Mouse (Mus musculus) adrenal gland, postnatal 14 days (tissue): Measurements from ENCODE around the gene Yjefn3. TPM values are rescaled to one million over a fixed set of nuclear protein-coding genes. Genes with fewer than 3 reads are reported as not detected.

ENCODE experiments used
- DNase-seq: peaks from one replicate; pipeline ENCODE4 v3.0.0; 2021; ENCODE audit warnings: mixed read lengths
- total RNA-seq: library from RNA; stranded (reverse); gene quantifications from 2 replicates; pipeline ENCODE4 v1.2.3, GENCODE M21; 2021

Gene Yjefn3
- total RNA-seq, 1 experiment from 2014 or later, result 6.7 TPM

DNA sequence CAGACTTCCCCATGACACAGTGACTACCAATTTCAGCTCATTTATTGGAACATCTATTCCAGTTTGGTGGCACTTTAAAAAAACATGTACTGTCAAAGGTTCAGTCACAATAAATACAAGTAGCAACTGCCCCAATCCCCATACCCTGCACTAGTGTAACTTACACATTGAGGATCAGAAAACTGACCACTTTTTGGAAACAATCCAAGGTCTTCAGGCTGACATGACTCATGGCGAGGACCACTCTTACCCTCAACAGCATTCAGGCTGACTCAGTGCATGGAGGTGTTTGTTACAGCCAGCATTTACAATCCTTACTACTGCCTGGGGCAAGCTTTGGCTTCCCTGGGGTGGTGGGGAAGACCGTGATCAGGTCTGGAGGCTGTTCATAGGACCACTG is 4.6 kb upstream of the Yjefn3 start:
- DNase-seq, result no peak

DNA sequence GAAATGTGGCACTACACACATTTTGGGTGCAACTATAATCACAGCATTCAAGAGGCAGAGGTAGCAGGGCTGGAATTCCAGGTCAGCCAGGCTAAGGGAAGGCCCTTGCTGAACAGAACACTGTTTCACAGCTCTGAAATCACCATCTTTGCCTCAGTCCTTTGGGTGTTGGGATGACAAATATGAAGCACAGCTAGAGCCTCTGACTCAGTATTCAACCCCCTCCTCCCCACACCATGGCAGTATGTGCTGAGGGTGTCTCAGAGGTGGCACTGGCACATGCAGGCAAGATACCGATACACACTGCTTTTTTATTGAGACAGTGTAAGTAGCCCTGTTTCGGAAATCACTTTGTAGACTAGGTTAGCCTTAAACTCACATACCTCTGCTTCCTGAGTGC is 3.7 kb upstream of the Yjefn3 start:
- no peak for DNase-seq

DNA sequence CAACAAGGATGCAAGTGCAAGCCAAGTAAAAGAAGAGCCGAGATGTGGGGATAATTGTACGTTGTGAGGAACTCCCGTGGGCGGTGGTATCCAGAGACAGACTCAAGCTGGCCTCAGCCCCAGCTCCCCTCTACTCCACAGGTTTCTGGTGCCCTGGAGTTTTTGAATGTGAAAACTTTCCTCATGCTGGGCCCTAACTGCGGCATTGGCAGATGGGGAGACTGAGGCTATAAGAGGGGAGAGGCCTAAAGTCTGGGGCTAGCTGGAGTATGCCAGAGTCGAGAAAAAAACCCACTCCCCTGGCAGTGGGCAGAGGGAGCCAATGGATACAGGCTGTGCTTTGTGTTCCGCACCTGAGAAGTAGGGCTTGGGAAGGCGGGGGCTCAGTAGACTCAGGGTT is 1.6 kb upstream of the Yjefn3 start:
- no peak for DNase-seq

DNA sequence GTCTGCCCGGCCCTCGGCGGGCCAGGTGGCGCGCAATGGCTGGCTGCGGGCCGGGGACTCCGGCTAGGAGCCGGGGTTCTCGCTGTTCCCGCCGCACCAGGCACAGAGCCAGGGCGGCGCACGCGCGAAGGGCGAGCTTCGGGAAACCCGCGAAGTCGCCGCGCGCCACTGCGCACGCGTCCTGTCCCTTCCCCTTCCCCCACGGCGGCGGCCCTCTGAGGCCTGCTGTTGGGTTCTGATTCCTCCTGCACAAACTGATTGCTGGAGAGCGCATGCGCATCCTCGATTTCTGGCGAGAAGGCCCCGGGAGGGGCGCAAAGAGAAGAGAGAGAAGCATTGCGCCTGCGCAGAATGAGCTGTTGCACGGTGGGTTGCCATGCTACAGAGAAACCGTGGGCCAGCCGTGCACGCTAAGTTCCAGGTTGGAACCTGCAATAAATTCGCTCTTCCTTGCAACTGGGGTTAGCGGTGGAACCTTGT is 591 bp upstream of the Yjefn3 start:
- DNase-seq, result peak; percentile 99

DNA sequence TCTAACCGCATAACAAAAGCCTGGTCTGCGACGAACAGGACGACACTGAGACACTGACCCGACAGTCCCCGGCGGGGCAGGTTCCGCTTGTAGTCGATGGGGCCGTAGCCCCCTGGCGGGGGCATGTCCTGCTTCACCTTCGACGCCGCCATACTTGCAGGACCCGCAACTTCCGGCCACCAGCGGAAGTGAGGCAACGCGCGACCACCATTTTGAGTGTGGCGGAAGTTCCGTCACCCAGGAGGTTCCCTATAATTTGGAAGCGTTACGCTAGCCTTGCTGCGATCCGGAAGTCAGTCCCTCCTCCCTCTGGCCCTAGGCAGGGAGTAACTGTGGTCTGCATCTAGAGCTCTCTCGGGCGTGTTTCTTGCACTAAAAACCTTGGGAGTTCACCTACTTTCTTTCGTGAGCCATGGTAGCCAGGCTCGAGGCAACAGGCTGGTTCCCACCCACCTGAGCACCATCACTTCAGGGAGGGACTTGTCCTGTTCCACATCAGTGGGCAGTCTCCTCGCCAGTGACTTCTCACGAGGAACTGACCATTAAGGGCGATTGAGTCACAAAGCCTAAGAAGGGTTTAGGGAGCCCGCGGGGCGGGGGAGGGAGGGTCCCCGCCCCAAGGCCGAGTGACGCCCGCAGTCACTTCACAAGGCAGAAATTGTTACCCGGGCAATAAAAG is 889 bp downstream of the Yjefn3 start:
- peak; percentile 97 for DNase-seq

DNA sequence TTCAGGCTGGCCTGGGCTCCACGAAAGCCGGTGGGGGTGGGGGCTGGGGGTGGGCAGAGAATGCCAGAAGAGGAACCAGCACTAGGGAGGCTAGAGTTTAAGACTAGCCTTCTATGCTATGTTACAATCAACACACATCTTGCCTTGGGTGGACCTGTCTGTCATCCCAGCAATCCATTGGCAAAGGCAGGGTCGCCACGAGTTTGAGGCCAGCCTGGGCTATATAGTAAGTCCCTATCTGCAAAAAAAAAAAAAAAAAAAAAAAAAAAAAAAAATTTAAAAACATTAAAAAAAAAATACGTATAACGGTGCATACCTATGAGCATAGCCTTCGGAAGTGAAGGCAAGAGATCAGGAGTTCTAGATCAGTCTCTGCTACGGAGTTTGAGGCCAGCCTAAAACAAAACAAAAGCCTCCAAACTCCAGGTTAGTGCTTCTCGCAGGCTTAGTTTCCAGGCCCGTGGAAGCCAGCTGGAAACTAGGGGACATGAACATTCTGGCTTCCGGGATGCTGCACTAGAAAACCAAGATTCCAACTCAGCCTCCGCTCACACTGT is 1.5 kb downstream of the Yjefn3 start:
- no peak for DNase-seq

DNA sequence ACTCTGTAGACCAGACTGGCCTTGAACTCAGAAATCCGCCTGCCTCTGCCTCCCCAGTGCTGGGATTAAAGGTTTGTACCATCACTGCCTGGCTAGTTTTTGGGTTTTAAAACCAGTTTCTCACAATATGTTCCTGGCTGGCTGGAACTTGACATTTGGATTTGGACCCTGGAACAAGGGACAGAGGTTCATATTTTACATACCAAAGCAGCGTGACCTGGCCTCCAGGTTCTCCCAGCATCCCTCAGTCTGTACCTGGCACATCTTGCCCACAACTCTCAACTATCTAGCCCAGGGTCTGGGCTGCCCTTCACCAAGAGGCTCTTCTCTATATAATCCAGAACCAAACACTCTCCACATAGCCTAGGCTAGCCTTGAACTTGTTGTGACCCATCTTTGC is 2.6 kb downstream of the Yjefn3 start:
- no peak for DNase-seq

DNA sequence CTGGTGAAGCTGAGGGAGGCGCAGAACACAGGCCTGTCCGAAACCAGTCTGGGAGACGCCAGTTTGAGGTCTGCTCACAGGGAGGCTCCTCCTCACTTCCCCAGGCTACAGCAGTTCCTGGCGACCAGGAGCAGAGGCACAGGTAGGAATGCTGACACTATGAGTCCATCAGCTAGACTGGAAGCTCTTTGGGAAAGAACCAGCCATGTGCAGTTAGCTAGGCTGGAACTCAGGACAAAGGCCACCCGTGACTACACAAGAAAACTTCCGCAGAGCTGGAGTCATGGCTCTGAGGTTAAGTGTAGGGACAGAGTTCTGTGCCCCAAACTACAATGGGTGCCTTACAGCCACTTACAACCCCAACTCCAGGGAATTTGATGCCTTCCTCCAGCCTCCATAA is 4.7 kb downstream of the Yjefn3 start:
- no peak for DNase-seq

DNA sequence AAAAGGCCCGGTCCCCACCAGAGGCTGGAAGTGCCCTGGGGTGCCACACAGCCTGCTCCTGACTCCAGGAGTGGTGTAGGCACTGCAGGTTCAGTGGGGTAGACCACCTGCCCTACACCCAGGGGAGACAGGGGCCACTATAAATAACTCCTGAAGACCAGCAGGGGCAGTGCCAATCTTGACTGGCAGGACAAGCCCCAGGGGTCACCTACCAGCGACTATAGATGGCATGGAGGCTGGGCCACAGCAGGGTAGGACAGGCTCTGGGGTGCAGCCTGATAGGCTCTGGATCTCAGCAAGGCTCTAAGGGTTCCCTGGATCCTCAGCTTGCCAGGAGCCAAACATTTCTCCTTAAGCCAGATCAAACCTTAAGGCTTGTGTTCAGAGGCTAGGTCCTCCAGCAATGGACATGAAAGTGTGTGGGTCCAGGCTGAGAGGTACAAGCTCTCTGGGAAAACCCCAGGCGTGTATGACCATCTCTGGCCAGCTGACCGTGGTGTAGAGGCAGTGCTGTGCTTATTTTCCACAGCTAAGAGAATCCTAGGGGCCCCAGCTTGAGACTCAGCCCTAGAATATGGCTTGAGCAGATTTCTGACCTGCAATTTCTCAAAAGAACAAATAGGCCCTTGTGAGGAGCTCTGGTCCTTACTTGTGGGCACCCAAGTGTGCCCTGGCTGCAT is 6.6 kb downstream of the Yjefn3 start:
- no peak for DNase-seq

DNA sequence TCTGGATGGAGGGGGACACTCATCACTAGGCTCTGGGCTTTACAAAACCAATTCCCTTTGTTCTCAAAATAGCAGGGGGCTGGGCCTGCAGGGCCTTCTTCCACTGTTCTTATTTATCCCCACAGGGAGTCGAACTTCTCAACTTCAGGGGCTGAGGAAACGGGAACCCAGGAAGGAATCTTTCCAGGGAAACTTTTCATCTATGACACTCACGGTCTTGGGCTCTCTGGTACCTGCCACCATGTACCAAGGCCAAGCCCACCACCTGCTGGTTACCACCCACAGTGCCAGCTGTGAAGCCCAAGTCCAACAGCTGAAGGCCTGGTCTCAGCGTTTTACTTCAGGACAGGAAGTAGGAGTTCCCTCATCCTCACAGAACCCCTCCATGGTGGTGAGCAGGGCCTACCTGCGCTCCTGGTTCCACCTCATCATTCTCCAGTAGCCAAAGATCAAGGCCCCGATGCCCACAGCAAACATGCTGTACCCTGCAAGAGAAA is 7.6 kb downstream of the Yjefn3 start:
- DNase-seq, result no peak

DNA sequence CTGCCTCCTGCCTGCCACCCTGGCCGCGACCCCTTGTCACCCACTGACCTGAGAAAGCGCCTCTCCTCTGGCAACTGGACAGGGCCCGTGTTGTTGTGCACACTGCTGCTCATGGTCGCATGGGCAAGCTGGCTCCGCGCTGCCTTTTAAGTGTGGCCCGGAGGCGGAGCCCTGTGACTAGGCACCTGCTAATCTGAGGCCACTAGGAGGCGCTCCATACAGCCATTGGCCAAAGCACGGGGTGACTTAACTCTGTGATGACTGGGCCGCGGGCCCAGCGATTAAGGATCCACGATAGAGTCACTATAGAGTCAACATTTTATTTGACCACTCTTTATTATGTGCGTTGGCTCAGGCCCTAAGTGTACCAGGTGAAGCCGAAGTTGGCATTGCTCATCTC is 8.6 kb downstream of the Yjefn3 start:
- DNase-seq, result peak; percentile 87

DNA sequence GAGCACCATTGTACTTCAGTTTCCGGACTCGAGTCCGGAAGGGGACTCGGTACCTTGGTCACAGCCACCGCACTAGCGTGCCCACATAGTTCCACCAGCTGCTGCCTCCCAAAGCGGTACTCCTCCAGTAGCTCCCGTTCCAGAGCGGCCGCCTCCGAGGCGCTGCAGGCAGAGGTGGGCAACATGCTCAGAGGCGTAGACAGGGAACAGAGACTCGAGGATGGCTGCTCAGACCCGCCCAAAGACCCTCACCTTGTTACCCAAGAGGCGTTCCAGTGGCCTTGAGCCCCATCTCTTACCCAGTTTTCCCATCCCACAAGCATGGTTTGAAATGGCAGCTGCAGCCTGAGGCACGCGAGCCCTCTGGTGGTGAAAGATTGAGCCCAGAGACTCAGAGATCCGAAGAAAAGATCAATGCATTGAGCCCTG is 11.7 kb downstream of the Yjefn3 start:
- DNase-seq, result peak; percentile 64

DNA sequence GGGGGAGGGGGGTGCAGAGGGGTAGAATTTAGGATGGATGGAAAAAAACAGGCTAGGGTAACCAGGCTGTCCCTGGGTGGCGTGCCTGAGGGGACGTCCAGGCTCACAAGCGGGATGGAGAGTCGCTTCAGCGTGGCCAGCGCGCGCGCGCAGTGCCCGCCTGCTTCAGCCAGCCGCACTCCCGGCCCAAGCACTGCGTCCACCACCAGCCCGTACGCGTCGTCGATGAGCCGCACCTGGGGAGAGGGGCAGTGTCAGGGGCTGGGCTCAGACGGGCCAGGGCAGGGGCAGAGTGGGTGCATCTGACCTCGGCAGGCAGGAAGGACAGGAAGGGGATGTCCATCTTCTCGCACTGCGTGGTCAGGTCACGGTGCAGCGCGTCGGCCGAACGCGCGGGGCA is 13.6 kb downstream of the Yjefn3 start:
- peak; percentile 42 for DNase-seq

DNA sequence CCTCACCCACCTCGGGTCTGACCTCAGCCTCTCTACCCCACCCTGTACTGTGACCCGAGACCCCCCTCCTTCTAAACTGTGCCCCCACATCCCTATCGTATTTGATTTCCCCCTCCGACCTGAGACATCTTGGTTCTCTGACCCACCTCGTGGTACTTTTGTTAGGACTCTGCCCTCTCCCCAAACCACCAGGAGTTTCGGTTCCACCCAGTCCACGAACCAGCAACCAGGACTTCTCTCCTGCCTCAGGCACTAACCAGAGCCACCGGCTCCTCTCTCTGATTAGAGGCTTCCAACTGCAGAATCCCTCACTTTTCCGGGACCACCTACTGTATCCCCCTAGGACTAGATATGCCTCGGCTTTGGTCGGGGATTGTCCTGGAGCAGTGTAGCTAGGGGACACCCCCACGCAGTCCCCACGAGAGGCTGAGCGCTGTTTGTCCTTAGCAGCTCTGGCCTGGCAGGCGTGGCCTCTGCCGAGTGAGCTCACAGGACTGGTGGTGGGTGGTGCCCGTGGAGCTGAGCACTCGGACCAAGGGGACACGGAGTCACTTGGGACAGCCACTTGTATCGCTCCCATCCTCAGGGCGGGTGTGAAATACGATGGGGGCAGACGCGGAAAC is 14.2 kb downstream of the Yjefn3 start:
- DNase-seq, result peak; percentile 54

DNA sequence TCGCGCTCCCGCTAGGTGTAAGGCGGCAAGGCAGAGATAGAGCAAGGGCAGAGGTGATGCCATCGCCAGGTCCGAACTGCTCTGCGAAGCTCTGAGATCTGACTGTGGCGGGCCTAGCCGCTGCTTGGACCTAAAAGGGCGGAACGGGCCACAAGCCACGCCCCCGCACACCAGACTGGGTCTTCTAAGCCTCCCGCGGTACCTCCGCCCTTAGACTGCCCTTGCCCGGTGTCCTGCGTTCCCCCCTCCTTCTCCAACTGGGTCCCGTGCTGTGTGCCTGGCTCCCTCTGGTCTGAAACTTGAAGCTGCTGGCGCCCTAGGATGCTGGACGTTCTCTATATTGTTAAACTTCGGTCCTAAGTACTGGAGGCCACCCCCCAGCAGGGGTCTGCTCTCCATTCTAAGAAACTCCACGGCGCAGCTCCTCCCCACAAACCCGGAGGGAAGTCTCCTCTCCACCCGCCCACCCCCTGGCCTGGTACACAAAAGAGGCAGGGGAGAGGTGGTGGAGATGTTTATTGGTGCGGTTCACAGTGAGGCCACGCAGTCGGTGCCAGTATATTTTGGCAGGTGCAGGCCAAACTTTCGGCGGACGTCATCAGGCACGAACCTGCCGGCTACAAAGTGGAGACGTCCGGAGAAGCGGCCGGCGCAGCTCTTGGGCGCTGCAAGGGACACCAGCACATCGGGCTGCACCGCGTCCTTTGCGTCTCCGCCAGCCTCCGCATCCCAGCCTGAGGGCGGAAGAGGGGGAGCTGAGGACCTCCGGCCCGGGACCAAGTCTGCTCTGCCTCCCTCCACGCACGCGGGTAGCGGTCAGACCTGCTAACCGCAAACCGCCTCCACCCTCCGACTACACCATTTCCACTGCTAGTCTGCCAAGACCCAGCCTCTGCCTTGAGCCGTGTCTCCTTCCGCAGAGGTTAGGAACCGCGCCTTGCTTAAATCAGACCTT is 14.9 kb downstream of the Yjefn3 start, which contains the start of gene Cilp2:
Cilp2 (minus strand) TSS at position 399 of the 955 bp plus-strand sequence.
- DNase-seq, result peak; percentile 40

DNA sequence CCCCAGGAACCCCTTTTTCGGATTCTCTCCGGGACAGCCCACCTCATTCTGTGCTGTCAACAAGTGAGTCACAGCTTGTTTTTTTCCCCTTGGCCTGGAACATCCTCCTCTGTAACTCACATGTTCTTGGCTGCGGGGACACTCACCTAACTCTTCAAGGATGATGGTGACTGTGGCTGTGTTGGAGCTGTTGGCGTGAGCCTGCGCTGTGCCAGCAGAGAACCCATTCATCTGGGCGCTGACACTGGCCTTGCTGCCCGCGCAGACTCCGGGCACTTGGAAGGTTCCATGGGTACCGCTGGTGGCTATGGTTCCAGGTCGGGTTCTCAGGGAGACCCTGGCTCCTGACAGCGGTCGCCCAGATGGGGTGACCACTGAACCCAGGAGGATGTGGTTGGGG is 18.4 kb downstream of the Yjefn3 start:
- DNase-seq, result peak; percentile 80

DNA sequence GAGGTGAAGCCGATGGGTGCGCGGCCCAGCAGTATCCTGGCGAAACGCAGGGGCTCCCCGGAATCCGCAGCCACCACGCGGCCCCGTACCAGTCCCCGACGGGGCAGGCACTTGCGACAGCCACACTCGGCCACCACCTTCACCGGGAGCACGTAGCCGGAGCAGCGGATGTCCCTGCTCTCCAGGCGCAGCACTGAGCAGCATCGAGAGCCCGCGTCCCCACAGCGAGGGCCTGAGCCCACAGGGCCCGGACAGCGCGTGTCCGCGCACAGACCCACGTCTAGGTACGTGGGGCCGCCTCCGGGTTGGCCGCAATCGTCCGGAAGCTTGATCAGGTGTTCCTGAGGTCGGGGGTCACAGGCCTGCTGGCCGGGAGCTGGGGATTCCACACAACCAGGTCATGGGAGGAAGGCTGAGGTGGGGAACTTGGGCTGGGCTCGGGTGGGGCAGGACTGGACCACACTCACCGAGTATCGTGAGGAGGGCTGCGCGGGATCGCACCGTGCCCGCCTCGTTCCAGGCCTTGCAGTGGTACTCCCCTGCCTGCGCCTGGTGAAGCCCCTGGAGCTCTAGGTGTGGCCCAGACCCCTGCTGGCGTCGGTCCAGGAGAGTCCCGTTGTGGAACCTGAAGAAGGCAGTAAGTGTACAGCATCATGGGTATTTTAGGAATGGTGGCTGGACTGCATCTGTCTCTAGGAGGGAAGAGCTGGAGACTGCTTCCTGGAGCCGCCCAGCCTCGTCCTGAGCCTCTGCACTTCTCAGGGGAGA is 19.5 kb downstream of the Yjefn3 start:
- DNase-seq, result no peak

DNA sequence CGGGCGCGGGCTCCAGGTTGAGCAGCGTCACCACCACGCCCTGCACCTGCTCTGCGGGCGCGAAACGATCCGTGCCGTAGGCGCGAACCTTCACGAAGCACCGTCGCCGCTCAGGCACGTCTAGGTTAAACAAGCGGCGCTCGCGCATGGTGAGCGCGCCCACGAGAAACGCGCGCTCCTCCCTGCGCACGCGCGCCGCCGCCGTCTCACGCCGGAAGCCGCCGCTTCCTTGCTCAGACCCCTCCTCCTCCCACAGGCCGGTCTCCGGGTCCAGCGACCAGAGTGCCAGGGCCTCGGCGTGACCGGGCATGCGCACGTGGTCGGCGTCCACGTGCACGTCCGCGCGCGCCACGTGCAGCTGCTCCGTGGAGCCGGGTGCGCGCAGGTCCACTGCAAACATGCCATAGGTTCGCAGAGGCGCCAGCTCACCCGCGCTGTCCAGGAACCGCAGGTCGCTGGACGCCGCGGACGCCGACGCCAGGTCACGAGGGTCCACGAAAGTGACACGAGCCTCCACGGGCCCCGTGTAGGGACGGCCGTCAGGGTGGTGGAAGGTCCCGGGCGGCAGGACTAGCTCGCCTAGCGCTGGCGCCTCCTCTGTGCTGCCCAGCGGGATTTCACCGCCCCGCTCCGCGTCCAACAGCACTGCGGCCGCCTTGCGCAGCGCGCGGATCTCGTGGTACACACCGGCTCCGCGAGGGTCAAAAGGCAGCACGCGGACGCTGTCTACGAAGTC is 20.3 kb downstream of the Yjefn3 start:
- peak; percentile 70 for DNase-seq

DNA sequence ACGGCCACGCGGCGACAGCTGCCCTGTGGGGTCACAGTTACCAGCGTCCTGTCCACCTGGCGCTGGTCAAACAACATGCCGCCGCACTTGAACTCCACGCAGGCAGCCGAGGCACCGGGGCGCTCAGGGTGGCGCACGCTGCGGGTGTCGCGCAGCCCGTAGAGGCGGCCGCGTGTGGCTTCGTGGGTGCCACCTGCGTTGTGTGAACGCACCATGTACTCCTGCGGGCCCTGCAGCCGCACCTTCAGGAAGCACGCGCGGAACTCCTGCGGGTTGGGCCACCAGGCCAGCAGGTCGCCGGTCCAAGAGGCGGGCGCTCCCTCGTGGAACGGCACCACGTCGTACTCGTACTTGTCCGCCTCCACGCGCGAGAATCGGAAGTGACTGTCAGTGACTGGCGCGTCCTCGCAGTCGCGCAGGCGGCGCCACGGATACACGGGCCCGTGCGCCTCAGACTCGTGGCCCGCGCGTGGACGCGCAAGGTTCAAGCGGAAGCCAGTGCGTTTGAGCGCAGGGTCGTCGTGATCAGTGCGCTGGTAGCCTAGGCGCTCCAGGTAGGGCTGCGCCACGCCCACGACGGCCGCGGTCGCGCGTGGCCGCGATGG is 21.1 kb downstream of the Yjefn3 start:
- DNase-seq, result no peak

DNA sequence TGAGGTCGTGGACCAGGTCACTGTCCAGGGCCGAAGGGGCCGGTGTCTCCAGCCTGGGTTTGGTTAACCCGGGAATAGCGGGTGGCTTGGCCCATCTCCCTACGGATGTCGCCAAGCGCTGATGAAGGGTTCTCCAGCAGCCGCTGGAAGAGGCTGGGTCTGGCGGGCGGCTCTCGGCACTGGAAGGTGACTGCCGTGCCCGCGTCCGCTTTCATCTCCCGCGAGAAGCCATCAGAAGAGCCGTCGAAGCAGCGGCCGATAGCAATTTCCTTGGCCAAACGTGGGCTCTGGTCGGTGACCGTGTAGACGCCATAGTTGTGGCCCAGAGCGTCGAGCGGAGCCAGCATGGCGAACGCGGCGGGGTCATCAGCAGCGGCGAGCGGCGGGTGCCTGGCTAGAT is 21.7 kb downstream of the Yjefn3 start:
- DNase-seq, result no peak
